Mouse (Mus musculus): Measurements from ENCODE around the gene Cideb. TPM values are rescaled to one million over a fixed set of nuclear protein-coding genes. Genes with fewer than 3 reads are reported as not detected.

The Cideb gene
- polyA plus RNA-seq, 1 experiment from 2014 or later = 0.24 TPM

- H3K4me1 ChIP-seq = peaks cover 46% of the 10 kb centered on the region
- peaks cover 49% of the 10 kb centered on the region for H3K27me3 ChIP-seq (ENCODE audit: low read depth, poor library complexity, severe bottlenecking)
- H3K9me3 ChIP-seq (replicated peaks) = no peaks in the 10 kb centered on the region
- WGBS = 59% methylated on average over 16 of the region's 16 CpGs
- H3K36me3 ChIP-seq = 0 out of 2 replicates have a peak, but pooled peaks cover 15% of the 10 kb centered on the region
- H3K27ac ChIP-seq = no peak overlapping the region
- H3K4me3 ChIP-seq = no peak overlapping the region
- DNase-seq (ENCODE audit: low spot score) = no peak
Measured at GRCm38 (mm10) chr14:55779656-55780055, 21.4 kb upstream of the Cideb start.

GRCm38 (mm10) chr14:55778686-55779085 is 20.4 kb upstream of the Cideb start:
- Histone ChIP-seq H3K36me3 (0 out of 2 replicates have a peak, but pooled peaks cover 15% of the 10 kb centered on the region), H3K9me3 (replicated peaks) (no peaks in the 10 kb centered on the region), H3K27me3 (ENCODE audit: low read depth, poor library complexity, severe bottlenecking) (peaks cover 44% of the 10 kb centered on the region), H3K4me3 (no peak overlapping the region), H3K4me1 (peaks cover 36% of the 10 kb centered on the region), H3K27ac (no peak overlapping the region)
- no peak for DNase-seq (ENCODE audit: low spot score)
- WGBS = 92% methylated on average over 15 of the region's 15 CpGs

GRCm38 (mm10) chr14:55777806-55778205 is 19.5 kb upstream of the Cideb start:
- no peak for DNase-seq (ENCODE audit: low spot score)
- H3K27ac ChIP-seq = no peak overlapping the region
- peaks cover 44% of the 10 kb centered on the region for H3K27me3 ChIP-seq (ENCODE audit: low read depth, poor library complexity, severe bottlenecking)
- no peak overlapping the region for H3K4me3 ChIP-seq
- no peaks in the 10 kb centered on the region for H3K9me3 ChIP-seq (replicated peaks)
- 0 out of 2 replicates have a peak, but pooled peaks cover 15% of the 10 kb centered on the region for H3K36me3 ChIP-seq
- 91% methylated on average over 11 of the region's 11 CpGs for WGBS
- H3K4me1 ChIP-seq = peaks cover 27% of the 10 kb centered on the region

GRCm38 (mm10) chr14:55777176-55777575 is 18.9 kb upstream of the Cideb start:
- H3K4me1 ChIP-seq = peaks cover 21% of the 10 kb centered on the region
- no peak overlapping the region for H3K27ac ChIP-seq
- 56% methylated on average over 3 of the region's 3 CpGs for WGBS
- no peaks in the 10 kb centered on the region for H3K9me3 ChIP-seq (replicated peaks)
- H3K36me3 ChIP-seq = 0 out of 2 replicates have a peak, but pooled peaks cover 15% of the 10 kb centered on the region
- no peak for DNase-seq (ENCODE audit: low spot score)
- H3K4me3 ChIP-seq = no peak overlapping the region
- H3K27me3 ChIP-seq (ENCODE audit: low read depth, poor library complexity, severe bottlenecking) = peaks cover 37% of the 10 kb centered on the region

- no peak for DNase-seq (ENCODE audit: low spot score)
- Histone ChIP-seq H3K4me3 (no peak overlapping the region), H3K4me1 (peaks cover 16% of the 10 kb centered on the region), H3K27me3 (ENCODE audit: low read depth, poor library complexity, severe bottlenecking) (peaks cover 33% of the 10 kb centered on the region; the same call in 1 of the 2 replicates), H3K36me3 (0 out of 2 replicates have a peak, but pooled peaks cover 15% of the 10 kb centered on the region), H3K9me3 (replicated peaks) (no peaks in the 10 kb centered on the region), H3K27ac (no peak overlapping the region)
- WGBS = 72% methylated on average over 7 of the region's 7 CpGs
Measured at GRCm38 (mm10) chr14:55776711-55777110, 18.5 kb upstream of the Cideb start.

GRCm38 (mm10) chr14:55769087-55769703 is 10.9 kb upstream of the Cideb start:
- Histone ChIP-seq H3K27me3 (ENCODE audit: low read depth, poor library complexity, severe bottlenecking) (peaks cover 71% of the 10 kb centered on the region), H3K4me3 (no peak overlapping the region), H3K9me3 (replicated peaks) (no peaks in the 10 kb centered on the region), H3K36me3 (peaks cover 7% of the 10 kb centered on the region; the same call in 1 of the 2 replicates), H3K27ac (no peak overlapping the region), H3K4me1 (peaks cover 13% of the 10 kb centered on the region)
- 74% methylated on average over 16 of the region's 16 CpGs for WGBS
- DNase-seq (ENCODE audit: low spot score) = no peak

GRCm38 (mm10) chr14:55768555-55768954 is 10.3 kb upstream of the Cideb start:
- Histone ChIP-seq H3K36me3 (peaks cover 7% of the 10 kb centered on the region; the same call in 1 of the 2 replicates), H3K4me3 (peak overlapping the region; percentile 53; the same call in 1 of the 2 replicates), H3K27me3 (ENCODE audit: low read depth, poor library complexity, severe bottlenecking) (peaks cover 74% of the 10 kb centered on the region), H3K27ac (no peak overlapping the region), H3K4me1 (peaks cover 13% of the 10 kb centered on the region), H3K9me3 (replicated peaks) (no peaks in the 10 kb centered on the region)
- no peak for DNase-seq (ENCODE audit: low spot score)
- 86% methylated on average over 6 of the region's 6 CpGs for WGBS

- Histone ChIP-seq H3K27me3 (ENCODE audit: low read depth, poor library complexity, severe bottlenecking) (peaks cover 78% of the 10 kb centered on the region), H3K36me3 (peaks cover 7% of the 10 kb centered on the region; the same call in 1 of the 2 replicates), H3K9me3 (replicated peaks) (no peaks in the 10 kb centered on the region), H3K4me1 (peaks cover 14% of the 10 kb centered on the region), H3K27ac (peak overlapping the region; percentile 76), H3K4me3 (peak overlapping the region; percentile 53)
- 14% methylated on average over 52 of the region's 52 CpGs for WGBS
- peak; percentile 85 for DNase-seq (ENCODE audit: low spot score)
Measured at GRCm38 (mm10) chr14:55767519-55768414, 9.5 kb upstream of the Cideb start.

- WGBS = 76% methylated on average over 4 of the region's 4 CpGs
- Histone ChIP-seq H3K36me3 (peaks cover 3% of the 10 kb centered on the region; the same call in 1 of the 2 replicates), H3K4me1 (peaks cover 27% of the 10 kb centered on the region), H3K9me3 (replicated peaks) (no peaks in the 10 kb centered on the region), H3K27ac (no peak within 1 kb of the TSS), H3K27me3 (ENCODE audit: low read depth, poor library complexity, severe bottlenecking) (peaks cover 98% of the 10 kb centered on the region), H3K4me3 (no peak within 1 kb of the TSS)
- DNase-seq (ENCODE audit: low spot score) = no peak
Measured at GRCm38 (mm10) chr14:55765696-55766095, 7.4 kb upstream of the Cideb start, which contains the start of gene Ltb4r1. TSS of gene Ltb4r1 (plus strand) at chr14:55765962.

- peak overlapping the region; percentile 91; the same call in 1 of the 2 replicates for H3K27ac ChIP-seq
- 70% methylated on average over 7 of the region's 7 CpGs for WGBS
- no peaks in the 10 kb centered on the region for H3K9me3 ChIP-seq (replicated peaks)
- H3K4me1 ChIP-seq = peaks cover 28% of the 10 kb centered on the region
- H3K36me3 ChIP-seq = no peaks in the 10 kb centered on the region; the same call in 1 of the 2 replicates
- H3K4me3 ChIP-seq = 0 out of 2 replicates have a peak overlapping the region, but pooled peaks have one; percentile 70
- DNase-seq (ENCODE audit: low spot score) = no peak
- peaks cover 77% of the 10 kb centered on the region for H3K27me3 ChIP-seq (ENCODE audit: low read depth, poor library complexity, severe bottlenecking)
Measured at GRCm38 (mm10) chr14:55763166-55763565, 4.9 kb upstream of the Cideb start.

- H3K4me1 ChIP-seq = peaks cover 19% of the 10 kb centered on the region
- no peaks in the 10 kb centered on the region; the same call in 1 of the 2 replicates for H3K36me3 ChIP-seq
- WGBS = 1% methylated on average over 77 of the region's 77 CpGs
- H3K4me3 ChIP-seq = peak overlapping the region; percentile 70
- H3K9me3 ChIP-seq (replicated peaks) = no peaks in the 10 kb centered on the region
- peaks cover 67% of the 10 kb centered on the region for H3K27me3 ChIP-seq (ENCODE audit: low read depth, poor library complexity, severe bottlenecking)
- H3K27ac ChIP-seq = peak overlapping the region; percentile 91
- peak; percentile 82 for DNase-seq (ENCODE audit: low spot score)
Measured at GRCm38 (mm10) chr14:55762001-55762821, 4.0 kb upstream of the Cideb start.

- Histone ChIP-seq H3K27me3 (ENCODE audit: low read depth, poor library complexity, severe bottlenecking) (peaks cover 57% of the 10 kb centered on the region), H3K9me3 (replicated peaks) (no peaks in the 10 kb centered on the region), H3K36me3 (peaks cover 8% of the 10 kb centered on the region), H3K4me1 (peaks cover 18% of the 10 kb centered on the region), H3K27ac (peak within 1 kb of the TSS; percentile 91), H3K4me3 (peak within 1 kb of the TSS; percentile 70)
- DNase-seq (ENCODE audit: low spot score) = no peak
- 80% methylated on average over 6 of the region's 6 CpGs for WGBS
Measured at GRCm38 (mm10) chr14:55761163-55761562, 2.9 kb upstream of the Cideb start, which contains the start of gene Ltb4r2. TSS of gene Ltb4r2 (plus strand) at chr14:55761428.

Data from limb, embryonic 10.5 days (tissue).